Mouse (Mus musculus): ENCODE data around the gene Itga7. TPM values are rescaled to one million over a fixed set of nuclear protein-coding genes. Genes with fewer than 3 reads are reported as not detected.

Gene Itga7
- polyA plus RNA-seq, 1 experiment from 2014 or later = 12.7 TPM

DNA sequence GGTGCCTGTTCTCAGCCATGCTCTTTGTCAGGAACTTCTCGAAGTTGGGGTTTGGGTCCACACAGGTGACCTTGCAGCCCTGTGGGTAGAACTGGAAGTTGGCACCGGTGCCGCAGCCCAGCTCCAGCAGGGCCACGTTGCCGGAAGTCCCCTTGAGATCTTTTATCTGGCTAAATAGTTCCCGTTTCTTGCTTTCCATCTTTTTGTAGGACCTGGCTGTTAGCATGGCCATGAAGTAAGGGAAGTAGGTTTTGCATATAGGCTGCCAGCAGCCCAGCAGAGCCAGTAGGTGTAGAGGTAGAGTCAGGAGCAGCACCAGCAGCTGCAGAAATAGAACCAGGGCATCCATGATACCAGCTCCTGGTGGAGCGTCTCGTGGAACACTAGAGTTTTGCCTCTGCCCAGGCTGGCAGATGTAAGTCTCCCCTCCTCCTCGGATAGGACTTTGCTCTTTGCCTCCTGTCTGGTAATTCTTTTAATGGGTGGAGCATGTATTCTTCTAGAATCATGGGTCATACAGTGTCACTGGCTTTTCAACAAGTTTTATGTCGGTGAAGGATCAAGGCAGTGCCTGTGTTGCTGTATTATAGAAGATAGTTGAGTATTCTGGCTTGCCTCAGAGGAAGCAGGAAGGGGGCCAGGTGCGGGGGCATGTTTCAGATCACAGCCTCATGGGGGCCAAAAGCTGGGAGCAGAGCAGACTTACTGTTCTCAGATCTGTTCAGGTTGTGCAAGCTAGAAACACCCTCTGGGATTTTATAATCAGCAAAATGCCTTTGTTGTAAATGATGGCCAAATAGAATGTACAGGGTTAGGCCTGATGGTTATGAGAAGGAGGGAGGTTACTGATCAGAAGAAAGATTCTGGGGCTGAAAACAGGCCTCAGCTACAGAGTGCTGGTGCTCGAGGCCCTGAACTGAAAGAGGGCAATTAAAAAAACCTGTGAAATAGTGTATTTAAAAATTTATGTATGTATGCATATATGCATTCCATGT lies 27.3 kb downstream of the Itga7 start, which contains the start of gene Mettl7b:
TSS of gene Mettl7b (minus strand) at position 399 of the 995 bp plus-strand sequence.
- no peak within 1 kb of the TSS for H3K4me2 ChIP-seq (ENCODE audit: low read length)
- no peaks in the 10 kb centered on the region for H3K9me3 ChIP-seq (ENCODE audit: control insufficient read depth, low read length)
- 90% methylated on average over 12 of the region's 12 CpGs for WGBS

GRCm38 (mm10) chr10:128964961-128965360 lies 31.3 kb downstream of the Itga7 start:
- Histone ChIP-seq H3K9ac (ENCODE audit: low read depth, low read length) (no peak overlapping the region), H3K4me3 (ENCODE audit: low read length) (no peak overlapping the region), H3K4me2 (ENCODE audit: low read length) (no peak overlapping the region), H3K27me3 (replicated peaks; ENCODE audit: control insufficient read depth, insufficient read depth, low read length) (no peaks in the 10 kb centered on the region), H3K36me3 (ENCODE audit: control insufficient read depth, insufficient read depth, low read length) (no peaks in the 10 kb centered on the region), H3K4me1 (ENCODE audit: control insufficient read depth, insufficient read depth, low read depth, low read length) (no peaks in the 10 kb centered on the region), H3K27ac (ENCODE audit: low read depth, low read length) (no peak overlapping the region), H3K9me3 (ENCODE audit: control insufficient read depth, low read length) (no peaks in the 10 kb centered on the region)
- WGBS = 76% methylated on average over 2 of the region's 2 CpGs
- ATAC-seq = no peak

More for the DNA sequence above, 27.3 kb downstream of the Itga7 start, which contains the start of gene Mettl7b:
- Histone ChIP-seq H3K36me3 (ENCODE audit: control insufficient read depth, insufficient read depth, low read length) (no peaks in the 10 kb centered on the region), H3K9ac (ENCODE audit: low read depth, low read length) (no peak within 1 kb of the TSS), H3K4me3 (ENCODE audit: low read length) (no peak within 1 kb of the TSS), H3K27me3 (replicated peaks; ENCODE audit: control insufficient read depth, insufficient read depth, low read length) (no peaks in the 10 kb centered on the region), H3K27ac (ENCODE audit: low read depth, low read length) (no peak within 1 kb of the TSS), H3K4me1 (ENCODE audit: control insufficient read depth, insufficient read depth, low read depth, low read length) (no peaks in the 10 kb centered on the region)
- no peak for ATAC-seq

DNA sequence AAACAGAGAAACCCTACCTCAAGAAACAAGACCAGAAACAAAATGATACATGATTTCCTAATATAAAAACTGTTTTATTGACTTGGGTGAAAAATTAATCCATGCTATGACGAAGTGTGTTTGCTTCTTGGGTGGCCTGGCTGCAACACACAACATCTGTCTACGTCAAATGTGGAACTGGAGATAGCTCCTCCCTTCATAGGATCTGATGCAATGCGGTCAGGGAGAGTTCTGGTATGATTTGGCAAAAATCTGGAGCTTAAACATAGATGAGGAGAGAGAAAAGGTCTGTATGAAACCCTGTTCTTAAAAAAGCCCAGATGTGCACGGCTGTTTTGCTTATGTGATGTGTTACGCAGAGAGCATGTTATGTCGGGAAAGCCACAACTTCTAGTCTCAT lies 32.3 kb downstream of the Itga7 start:
- H3K4me2 ChIP-seq (ENCODE audit: low read length) = no peak overlapping the region
- no peaks in the 10 kb centered on the region for H3K36me3 ChIP-seq (ENCODE audit: control insufficient read depth, insufficient read depth, low read length)
- no peaks in the 10 kb centered on the region for H3K27me3 ChIP-seq (replicated peaks; ENCODE audit: control insufficient read depth, insufficient read depth, low read length)
- no peak for ATAC-seq
- H3K9me3 ChIP-seq (ENCODE audit: control insufficient read depth, low read length) = no peaks in the 10 kb centered on the region
- no peak overlapping the region for H3K9ac ChIP-seq (ENCODE audit: low read depth, low read length)
- H3K4me3 ChIP-seq (ENCODE audit: low read length) = no peak overlapping the region
- no peaks in the 10 kb centered on the region for H3K4me1 ChIP-seq (ENCODE audit: control insufficient read depth, insufficient read depth, low read depth, low read length)
- H3K27ac ChIP-seq (ENCODE audit: low read depth, low read length) = no peak overlapping the region
- 87% methylated on average over 6 of the region's 6 CpGs for WGBS

DNA sequence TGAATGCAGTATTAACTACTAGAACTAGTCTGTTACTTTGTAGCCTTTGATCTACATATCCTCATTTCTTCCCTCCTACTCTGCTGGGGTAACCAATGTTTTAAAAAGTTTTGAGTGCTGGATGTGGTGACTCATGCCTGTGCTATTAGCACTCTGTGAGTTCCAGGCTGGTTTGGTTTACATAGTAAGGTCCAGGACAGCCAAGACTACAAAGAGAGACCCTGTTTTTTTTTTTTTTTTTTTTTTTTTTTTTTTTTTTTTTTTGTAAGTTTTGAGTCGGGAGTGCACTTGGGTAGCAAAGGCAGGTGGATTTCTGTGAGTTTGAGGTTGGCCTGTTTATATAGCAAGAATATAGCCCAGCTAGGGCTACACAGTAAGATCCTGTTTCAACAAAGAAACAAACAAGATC lies 34.7 kb downstream of the Itga7 start:
- ATAC-seq = no peak
- 41% methylated on average over 1 of the region's 1 CpGs for WGBS
- H3K9ac ChIP-seq (ENCODE audit: low read depth, low read length) = no peak overlapping the region
- H3K4me1 ChIP-seq (ENCODE audit: control insufficient read depth, insufficient read depth, low read depth, low read length) = no peaks in the 10 kb centered on the region
- no peak overlapping the region for H3K27ac ChIP-seq (ENCODE audit: low read depth, low read length)
- H3K9me3 ChIP-seq (ENCODE audit: control insufficient read depth, low read length) = no peaks in the 10 kb centered on the region
- H3K36me3 ChIP-seq (ENCODE audit: control insufficient read depth, insufficient read depth, low read length) = no peaks in the 10 kb centered on the region
- H3K27me3 ChIP-seq (replicated peaks; ENCODE audit: control insufficient read depth, insufficient read depth, low read length) = no peaks in the 10 kb centered on the region
- H3K4me2 ChIP-seq (ENCODE audit: low read length) = no peak overlapping the region
- H3K4me3 ChIP-seq (ENCODE audit: low read length) = no peak overlapping the region

DNA sequence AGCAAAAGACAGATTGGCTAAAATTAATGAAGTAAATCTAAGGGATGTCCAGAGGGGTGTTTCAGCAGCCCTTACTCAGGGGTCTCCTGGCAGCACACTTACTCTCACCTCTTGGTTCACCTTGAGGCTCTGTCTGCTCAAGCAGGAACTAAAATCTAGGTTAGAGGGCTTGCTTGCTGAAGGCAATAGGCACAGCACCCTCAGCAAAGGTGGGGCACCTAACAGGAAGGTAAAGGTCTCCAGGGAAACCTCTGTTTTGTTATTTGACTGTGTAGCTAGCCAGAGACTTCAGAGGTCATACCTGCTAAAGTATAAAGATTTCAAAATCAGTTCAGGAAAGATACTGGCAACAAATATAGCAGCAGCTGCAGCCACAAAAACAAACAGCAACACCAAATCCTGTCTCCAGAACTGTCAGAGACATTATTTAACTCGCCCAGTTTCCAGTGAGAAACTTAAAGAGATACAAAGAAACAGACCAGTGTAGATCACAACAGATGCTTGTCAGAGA lies 37.2 kb downstream of the Itga7 start:
- no peaks in the 10 kb centered on the region for H3K4me1 ChIP-seq (ENCODE audit: control insufficient read depth, insufficient read depth, low read depth, low read length)
- no peaks in the 10 kb centered on the region for H3K27me3 ChIP-seq (replicated peaks; ENCODE audit: control insufficient read depth, insufficient read depth, low read length)
- no peak overlapping the region for H3K4me2 ChIP-seq (ENCODE audit: low read length)
- no peak overlapping the region for H3K27ac ChIP-seq (ENCODE audit: low read depth, low read length)
- WGBS = 58% methylated on average over 1 of the region's 1 CpGs
- no peaks in the 10 kb centered on the region for H3K36me3 ChIP-seq (ENCODE audit: control insufficient read depth, insufficient read depth, low read length)
- H3K9ac ChIP-seq (ENCODE audit: low read depth, low read length) = no peak overlapping the region
- ATAC-seq = no peak
- no peak overlapping the region for H3K4me3 ChIP-seq (ENCODE audit: low read length)
- no peaks in the 10 kb centered on the region for H3K9me3 ChIP-seq (ENCODE audit: control insufficient read depth, low read length)

DNA sequence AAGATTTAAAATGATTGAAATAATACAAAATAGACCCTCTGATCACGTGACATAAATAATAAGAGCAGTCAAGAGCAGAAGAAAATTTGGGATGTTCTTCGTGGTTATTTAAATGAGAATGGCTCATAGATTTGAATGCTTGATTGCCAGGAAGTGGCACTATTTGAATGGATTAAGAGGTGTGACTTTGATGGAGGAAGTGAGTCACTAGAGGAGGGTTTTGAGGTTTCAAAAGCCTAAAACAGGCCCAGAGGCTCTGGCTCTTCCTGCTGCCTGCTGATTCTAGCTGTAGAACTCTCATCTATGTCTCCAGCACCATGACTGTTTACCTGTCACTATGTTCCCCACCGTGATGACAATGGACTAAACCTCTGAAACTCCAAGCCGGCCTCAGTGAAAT lies 39.2 kb downstream of the Itga7 start:
- ATAC-seq = no peak
- no peaks in the 10 kb centered on the region for H3K27me3 ChIP-seq (replicated peaks; ENCODE audit: control insufficient read depth, insufficient read depth, low read length)
- H3K27ac ChIP-seq (ENCODE audit: low read depth, low read length) = no peak overlapping the region
- no peaks in the 10 kb centered on the region for H3K36me3 ChIP-seq (ENCODE audit: control insufficient read depth, insufficient read depth, low read length)
- no peak overlapping the region for H3K9ac ChIP-seq (ENCODE audit: low read depth, low read length)
- H3K4me2 ChIP-seq (ENCODE audit: low read length) = no peak overlapping the region
- no peaks in the 10 kb centered on the region for H3K9me3 ChIP-seq (ENCODE audit: control insufficient read depth, low read length)
- WGBS = 71% methylated on average over 4 of the region's 4 CpGs
- no peak overlapping the region for H3K4me3 ChIP-seq (ENCODE audit: low read length)
- H3K4me1 ChIP-seq (ENCODE audit: control insufficient read depth, insufficient read depth, low read depth, low read length) = no peaks in the 10 kb centered on the region

DNA sequence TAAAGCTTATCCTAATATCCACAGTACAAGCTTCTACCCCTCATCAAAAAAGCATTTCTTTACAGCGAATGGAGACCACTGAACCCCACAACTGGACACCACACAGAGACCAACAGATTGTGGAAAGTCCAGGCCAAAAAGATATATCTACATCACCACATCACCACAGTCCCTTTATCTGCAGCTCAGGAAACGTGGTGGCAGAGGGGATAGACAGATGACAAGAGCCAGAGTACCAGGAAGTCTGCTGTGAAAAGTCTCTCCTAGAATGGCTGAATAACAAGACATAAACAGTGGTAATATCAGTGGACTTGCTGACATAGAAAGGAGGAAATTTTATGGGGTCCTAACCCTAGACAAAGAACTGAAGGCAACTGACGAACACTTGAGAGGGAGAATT lies 42.8 kb downstream of the Itga7 start:
- H3K9ac ChIP-seq (ENCODE audit: low read depth, low read length) = no peak overlapping the region
- H3K27ac ChIP-seq (ENCODE audit: low read depth, low read length) = no peak overlapping the region
- H3K27me3 ChIP-seq (replicated peaks; ENCODE audit: control insufficient read depth, insufficient read depth, low read length) = no peaks in the 10 kb centered on the region
- ATAC-seq = no peak
- H3K36me3 ChIP-seq (ENCODE audit: control insufficient read depth, insufficient read depth, low read length) = no peaks in the 10 kb centered on the region
- no peaks in the 10 kb centered on the region for H3K4me1 ChIP-seq (ENCODE audit: control insufficient read depth, insufficient read depth, low read depth, low read length)
- 66% methylated on average over 3 of the region's 3 CpGs for WGBS
- H3K4me3 ChIP-seq (ENCODE audit: low read length) = no peak overlapping the region
- no peak overlapping the region for H3K4me2 ChIP-seq (ENCODE audit: low read length)
- H3K9me3 ChIP-seq (ENCODE audit: control insufficient read depth, low read length) = no peaks in the 10 kb centered on the region

DNA sequence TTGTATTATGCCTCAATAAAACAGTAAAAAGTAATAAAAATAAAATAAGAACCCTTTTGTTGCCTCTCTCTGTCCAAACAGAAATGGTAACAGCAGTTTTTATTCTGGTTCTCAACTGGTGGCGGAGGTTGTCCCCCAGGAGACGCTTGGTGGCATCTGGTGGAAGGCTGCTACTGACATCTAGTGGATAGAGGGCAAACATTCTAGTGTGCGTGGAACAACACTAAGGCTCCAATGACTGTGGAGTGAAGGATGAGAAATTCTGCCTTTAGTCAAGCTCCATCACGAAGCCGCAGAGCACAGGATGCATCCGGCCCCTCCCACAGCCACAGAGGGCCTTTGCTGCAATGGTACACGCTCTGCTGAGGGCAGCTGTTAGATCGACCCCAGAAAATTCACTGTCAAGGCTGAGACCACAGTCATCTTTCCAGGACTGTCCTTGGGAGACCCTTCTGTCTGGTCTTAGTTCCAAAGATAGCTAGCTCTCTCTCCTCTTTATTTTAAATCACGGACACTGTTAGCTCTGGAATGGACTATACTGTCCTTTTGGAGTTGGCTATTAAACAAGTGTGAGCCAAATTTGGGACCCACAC lies 44.0 kb downstream of the Itga7 start:
- H3K4me2 ChIP-seq (ENCODE audit: low read length) = no peak overlapping the region
- no peak overlapping the region for H3K27ac ChIP-seq (ENCODE audit: low read depth, low read length)
- no peak overlapping the region for H3K4me3 ChIP-seq (ENCODE audit: low read length)
- 21% methylated on average over 9 of the region's 9 CpGs for whole genome bisulfite sequencing
- no peaks in the 10 kb centered on the region for H3K27me3 ChIP-seq (replicated peaks; ENCODE audit: control insufficient read depth, insufficient read depth, low read length)
- peak overlapping the region; percentile 50 for H3K9ac ChIP-seq (ENCODE audit: low read depth, low read length)
- no peaks in the 10 kb centered on the region for H3K4me1 ChIP-seq (ENCODE audit: control insufficient read depth, insufficient read depth, low read depth, low read length)
- H3K9me3 ChIP-seq (ENCODE audit: control insufficient read depth, low read length) = no peaks in the 10 kb centered on the region
- peak; percentile 87 for ATAC-seq
- no peaks in the 10 kb centered on the region for H3K36me3 ChIP-seq (ENCODE audit: control insufficient read depth, insufficient read depth, low read length)

- H3K4me2 ChIP-seq (ENCODE audit: low read length) = no peak overlapping the region
- H3K9me3 ChIP-seq (ENCODE audit: control insufficient read depth, low read length) = no peaks in the 10 kb centered on the region
- ATAC-seq = no peak
- H3K27me3 ChIP-seq (replicated peaks; ENCODE audit: control insufficient read depth, insufficient read depth, low read length) = no peaks in the 10 kb centered on the region
- no peaks in the 10 kb centered on the region for H3K36me3 ChIP-seq (ENCODE audit: control insufficient read depth, insufficient read depth, low read length)
- WGBS = 79% methylated on average over 3 of the region's 3 CpGs
- no peaks in the 10 kb centered on the region for H3K4me1 ChIP-seq (ENCODE audit: control insufficient read depth, insufficient read depth, low read depth, low read length)
- no peak overlapping the region for H3K9ac ChIP-seq (ENCODE audit: low read depth, low read length)
- no peak overlapping the region for H3K27ac ChIP-seq (ENCODE audit: low read depth, low read length)
- H3K4me3 ChIP-seq (ENCODE audit: low read length) = no peak overlapping the region
Observed at GRCm38 (mm10) chr10:128980644-128981365, 47.2 kb downstream of the Itga7 start.

Measured in hindbrain, embryonic 16.5 days (tissue).